ENCODE assay signal across 8 mouse cellular contexts in the genomic region with DNA sequence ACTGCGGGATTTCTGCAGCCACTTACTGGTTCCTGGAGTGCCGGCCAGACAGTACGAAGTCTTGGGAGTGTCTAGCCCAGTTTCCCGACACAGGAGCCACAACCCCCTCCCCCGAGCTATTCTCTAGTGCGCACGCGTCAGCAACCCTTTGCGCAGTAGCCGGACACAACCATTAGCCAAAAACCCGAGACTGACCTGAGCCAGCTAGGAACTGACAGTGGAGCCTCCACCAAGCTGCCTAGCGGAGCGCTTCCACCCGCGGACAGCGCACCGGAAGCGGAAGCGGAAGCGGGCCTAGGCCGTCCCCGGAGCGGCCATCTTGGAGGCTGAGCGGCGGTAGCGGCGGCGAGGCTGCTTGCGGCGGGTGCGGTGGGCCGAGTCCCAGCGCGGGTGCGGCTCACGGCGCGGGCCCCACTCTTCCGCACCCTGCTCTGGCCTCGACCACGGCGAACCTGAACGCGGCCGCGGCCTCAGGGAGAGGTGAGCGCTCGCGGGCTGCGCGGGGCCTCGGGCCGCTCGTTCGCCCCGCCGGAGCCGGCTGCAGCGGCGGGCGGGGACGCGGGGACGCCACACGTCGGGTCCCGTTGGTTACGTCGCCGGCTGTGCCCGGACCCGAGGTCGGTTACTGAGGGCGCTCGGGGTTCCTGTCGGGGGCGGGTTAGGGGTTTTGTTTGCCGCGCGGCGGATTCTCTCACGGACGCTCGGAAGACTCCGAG. TPM values are rescaled to one million over a fixed set of nuclear protein-coding genes. Genes with fewer than 3 reads are reported as not detected.
A peak's percentile ranks its signal among the peaks of the same experiment; 100 is the strongest.
DNase-seq lines count a peak whose midpoint lies in the region; ATAC-seq and TF ChIP-seq lines count a peak whose summit lies in the region.

Ube2j2 (plus strand) TSS at position 298 of the 716 bp plus-strand sequence.

- H3K27me3 ChIP-seq in embryonic facial prominence, embryonic 15.5 days = no peaks in the 10 kb centered on the region
- no peaks in the 10 kb centered on the region for H3K27me3 ChIP-seq in limb, embryonic 14.5 days (ENCODE audit: control insufficient read depth, insufficient read depth, low read length)
- H3K27me3 ChIP-seq in midbrain, postnatal 0 days (ENCODE audit: insufficient read depth, low read length) = no peaks in the 10 kb centered on the region

- H3K4me1 ChIP-seq in bone marrow, adult 2 months (ENCODE audit: control insufficient read depth, insufficient read depth, low read length) = peaks cover 3% of the 10 kb centered on the region
- peaks cover 16% of the 10 kb centered on the region for H3K4me1 ChIP-seq in embryonic facial prominence, embryonic 15.5 days
- H3K4me1 ChIP-seq in limb, embryonic 14.5 days (ENCODE audit: control insufficient read depth, insufficient read depth, low read length) = peaks cover 15% of the 10 kb centered on the region
- peaks cover 6% of the 10 kb centered on the region; the same call in 1 of the 2 replicates for H3K4me1 ChIP-seq in midbrain, postnatal 0 days (ENCODE audit: insufficient read depth, low read length)

- under 1% methylated on average over 85 of the region's 85 CpGs for WGBS in bone marrow, adult 2 months
- WGBS in embryonic facial prominence, embryonic 15.5 days = under 1% methylated on average over 80 of the region's 85 CpGs
- 1% methylated on average over 51 of the region's 85 CpGs for WGBS in limb, embryonic 14.5 days
- under 1% methylated on average over 70 of the region's 85 CpGs for WGBS in midbrain, postnatal 0 days

- peak; percentile 91; the same call in 1 of the 2 replicates for TF ChIP-seq POLR2A in bone marrow, adult 2 months (IDR thresholded peaks at IDR 0.05; ENCODE audit: borderline replicate concordance, control insufficient read depth, low read depth, low read length)
- peak; percentile 59; the same call in 1 of the 2 replicates for TF ChIP-seq POLR2A in limb, embryonic 14.5 days (IDR thresholded peaks at IDR 0.05; ENCODE audit: borderline replicate concordance, extremely low read depth, insufficient read depth, insufficient read length)

- peak within 1 kb of the TSS; percentile 73 for H3K27ac ChIP-seq in bone marrow, adult 2 months (ENCODE audit: control insufficient read depth, insufficient read depth, low read depth, low read length, poor library complexity)
- peak within 1 kb of the TSS; percentile 85 for H3K27ac ChIP-seq in embryonic facial prominence, embryonic 15.5 days (replicated peaks)
- peak within 1 kb of the TSS; percentile 82 for H3K27ac ChIP-seq in limb, embryonic 14.5 days (replicated peaks; ENCODE audit: low read depth, low read length)
- H3K27ac ChIP-seq in midbrain, postnatal 0 days (ENCODE audit: low read depth, low read length) = peak within 1 kb of the TSS; percentile 80

- DNase-seq in 416B (ENCODE audit: low read depth) = peak; percentile 96
- DNase-seq in heart, adult 8-10 months (ENCODE audit: low spot score) = peak; percentile 98
- peak; percentile 97 for DNase-seq in kidney, adult 9 months
- peak; percentile 95 for DNase-seq in limb, embryonic 14.5 days (ENCODE audit: low spot score)
- DNase-seq in midbrain, postnatal 0 days (ENCODE audit: low spot score) = peak; percentile 97
- DNase-seq in spleen, postnatal 14 days (ENCODE audit: low spot score in 2 of 2) = peak; percentile 90 to 94

- H3K4me2 ChIP-seq in embryonic facial prominence, embryonic 15.5 days (replicated peaks) = peak within 1 kb of the TSS; percentile 89
- H3K4me2 ChIP-seq in limb, embryonic 14.5 days (replicated peaks; ENCODE audit: low read depth, low read length, severe bottlenecking) = peak within 1 kb of the TSS; percentile 90
- peak within 1 kb of the TSS; percentile 92 for H3K4me2 ChIP-seq in midbrain, postnatal 0 days (ENCODE audit: low read depth, low read length, poor library complexity, severe bottlenecking)

- H3K4me3 ChIP-seq in bone marrow, adult 2 months (replicated peaks; ENCODE audit: control insufficient read depth, low read depth, low read length) = peak within 1 kb of the TSS; percentile 77
- H3K4me3 ChIP-seq in embryonic facial prominence, embryonic 15.5 days (replicated peaks) = peak within 1 kb of the TSS; percentile 96
- peak within 1 kb of the TSS; percentile 99 for H3K4me3 ChIP-seq in limb, embryonic 14.5 days (replicated peaks; ENCODE audit: low read length)
- peak within 1 kb of the TSS; percentile 93 for H3K4me3 ChIP-seq in midbrain, postnatal 0 days (ENCODE audit: low read depth, low read length)

- H3K9ac ChIP-seq in embryonic facial prominence, embryonic 15.5 days = peak within 1 kb of the TSS; percentile 86
- peak within 1 kb of the TSS; percentile 86 for H3K9ac ChIP-seq in limb, embryonic 14.5 days (ENCODE audit: low read depth, low read length, severe bottlenecking)
- H3K9ac ChIP-seq in midbrain, postnatal 0 days (replicated peaks; ENCODE audit: low read length, poor library complexity, severe bottlenecking) = peak within 1 kb of the TSS; percentile 90

- ATAC-seq in embryonic facial prominence, embryonic 15.5 days (ENCODE audit: insufficient number of reproducible peaks, low FRiP score, low TSS enrichment, low read depth) = peak; percentile 99
- ATAC-seq in limb, embryonic 14.5 days (ENCODE audit: low FRiP score, low read depth) = peak; percentile 97
- peak; percentile 98 for ATAC-seq in midbrain, postnatal 0 days (ENCODE audit: low FRiP score)

- no peak for TF ChIP-seq CTCF in bone marrow, adult 2 months (IDR thresholded peaks at IDR 0.05; ENCODE audit: control insufficient read depth, insufficient read depth, low read length)
- TF ChIP-seq CTCF in midbrain, postnatal 0 days (IDR thresholded peaks at IDR 0.05) = no peak

- no peaks in the 10 kb centered on the region for H3K9me3 ChIP-seq in embryonic facial prominence, embryonic 15.5 days (replicated peaks)
- no peaks in the 10 kb centered on the region for H3K9me3 ChIP-seq in limb, embryonic 14.5 days (ENCODE audit: control insufficient read depth, low read length)
- H3K9me3 ChIP-seq in midbrain, postnatal 0 days (ENCODE audit: low read length) = no peaks in the 10 kb centered on the region

- peaks cover 24% of the 10 kb centered on the region for H3K36me3 ChIP-seq in embryonic facial prominence, embryonic 15.5 days
- H3K36me3 ChIP-seq in limb, embryonic 14.5 days (ENCODE audit: control insufficient read depth, insufficient read depth, low read length) = peaks cover 24% of the 10 kb centered on the region
- H3K36me3 ChIP-seq in midbrain, postnatal 0 days (ENCODE audit: insufficient read depth, low read length) = 0 out of 2 replicates have a peak, but pooled peaks cover 9% of the 10 kb centered on the region

RNA-seq across cellular contexts. Expression of gene Ube2j2, which starts in this region (rescaled TPM):
- polyA plus RNA-seq in bone marrow, adult 2 months (2011; ENCODE audit: insufficient read depth, insufficient read length, low replicate concordance, missing spikeins) = 63.5 and 71.8 TPM in 2 replicates
- polyA plus RNA-seq in embryonic facial prominence, embryonic 15.5 days (2015; fragmentation: Nextera tagmentation; extraction: Ambion mirVana) = 108 and 109 TPM in 2 replicates
- total RNA-seq in heart, adult 8-10 months (2022) = 10 to 100 TPM; 46.5 to 51.6 (median 49.3) TPM
- polyA plus RNA-seq in limb, embryonic 14.5 days (2012; rRNA removed) = 106 and 117 TPM in 2 replicates
- polyA plus RNA-seq in limb, embryonic 14.5 days (2014; fragmentation: Nextera tagmentation; extraction: Ambion mirVana) = 122 and 126 TPM in 2 replicates
- total RNA-seq in midbrain, postnatal 0 days (2014; rRNA removed) = 76.5 and 82.0 TPM in 2 replicates
- polyA plus RNA-seq in midbrain, postnatal 0 days (2015; fragmentation: Nextera tagmentation; extraction: Ambion mirVana) = 125 and 138 TPM in 2 replicates

Comparison
In these comparisons a context has a peak if more than half of its experiments do, and no peak if none do; other contexts are left out.
1. Peak in every context shown above with its lines: DNase-seq, ATAC-seq, H3K4me3 ChIP-seq and H3K27ac ChIP-seq.